Mouse (Mus musculus) megakaryocyte-erythroid progenitor cell, adult 5-6 weeks (primary cell): Measurements from ENCODE around the gene C9orf72. TPM values are rescaled to one million over a fixed set of nuclear protein-coding genes. Genes with fewer than 3 reads are reported as not detected.

ENCODE experiments used
- ATAC-seq: replicated peaks from 2 replicates; pipeline ENCODE4 v1.8.0; 2016; ENCODE audit warnings: mild to moderate bottlenecking, inconsistent platforms; ENCODE audit not compliant: severe bottlenecking, poor library complexity, low FRiP score, low TSS enrichment
- total RNA-seq, 2 experiments: library from RNA; stranded (forward) in 1 of 2; stranded (reverse) in 1 of 2; fragments of 200-1000, 215-1000 nt in 1 of 2; fragments of >200 nt in 1 of 2; fragmentation: Nextera tagmentation in 1 of 2; gene quantifications; 2 replicates each; pipeline ENCODE4 v1.2.3; 2014 to 2017

C9orf72 gene
- total RNA-seq, 2 experiments from 2014 or later = 13.8 to 23.3 TPM

DNA sequence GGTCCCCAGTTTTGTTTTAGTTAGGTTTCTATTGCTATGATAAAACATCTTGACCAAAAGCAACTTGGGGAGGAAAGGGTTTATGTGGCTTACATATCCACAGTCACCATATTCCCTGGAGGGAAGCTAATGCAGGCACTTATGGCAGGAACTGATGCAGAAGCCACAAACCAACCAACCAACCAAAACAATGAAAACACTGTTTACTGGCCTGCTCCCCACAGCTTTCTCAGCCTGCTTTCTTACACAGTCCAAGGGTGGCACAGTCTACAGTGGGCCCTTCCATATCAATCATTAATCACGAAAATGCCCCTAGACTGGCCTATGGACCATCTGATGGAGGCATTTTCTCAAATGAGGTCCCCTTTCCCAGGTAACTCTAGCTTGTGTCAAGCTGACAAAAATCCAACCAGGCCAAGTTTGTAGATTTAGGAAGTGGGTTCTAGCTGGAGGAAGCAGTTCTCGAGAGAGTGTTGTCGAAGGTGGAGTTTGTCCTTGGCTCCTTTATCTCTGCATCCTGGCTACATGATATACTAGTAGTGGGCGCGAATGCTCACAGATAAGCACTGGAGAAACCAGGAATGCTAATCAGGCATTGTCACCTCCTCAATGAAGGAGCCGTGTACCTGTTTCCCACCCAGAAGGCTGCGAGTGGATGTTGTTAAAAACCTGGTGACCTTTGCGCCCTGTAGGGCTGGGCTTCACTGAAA lies 38.2 kb downstream of the C9orf72 start:
- peak; percentile 32 for ATAC-seq

DNA sequence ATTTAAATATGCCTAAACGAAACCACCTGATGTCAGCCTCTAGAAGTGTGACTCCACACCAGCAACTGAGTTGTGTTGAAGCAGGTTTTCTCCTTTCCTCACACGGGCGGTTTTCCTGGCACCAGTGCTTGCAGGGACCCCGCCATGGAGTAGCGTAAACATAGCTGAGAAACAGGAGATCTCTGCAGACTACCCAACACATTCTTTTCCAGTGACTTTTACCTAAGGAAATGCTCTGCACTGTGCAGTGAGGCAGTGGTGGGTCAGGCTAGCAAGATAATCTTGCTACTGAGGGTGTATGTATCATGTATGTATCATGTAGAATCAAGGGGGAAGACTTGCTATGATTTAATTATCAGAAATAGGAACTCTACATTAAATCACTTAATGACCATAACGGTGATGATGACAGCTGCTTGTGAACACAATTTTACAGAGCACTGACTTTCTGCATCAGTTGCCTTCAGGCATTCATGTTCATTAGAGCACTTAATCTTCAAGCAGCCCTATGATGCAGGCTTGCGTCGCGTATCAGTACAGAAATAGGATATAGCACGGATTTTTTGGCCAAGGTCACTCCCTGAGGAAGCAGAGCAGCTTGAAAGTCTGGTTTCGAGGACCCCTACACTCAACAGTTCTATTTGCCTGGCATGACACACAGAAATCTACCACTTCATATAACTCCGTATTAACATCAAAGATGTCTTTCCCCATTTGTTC lies 47.9 kb downstream of the C9orf72 start:
- no peak for ATAC-seq

DNA sequence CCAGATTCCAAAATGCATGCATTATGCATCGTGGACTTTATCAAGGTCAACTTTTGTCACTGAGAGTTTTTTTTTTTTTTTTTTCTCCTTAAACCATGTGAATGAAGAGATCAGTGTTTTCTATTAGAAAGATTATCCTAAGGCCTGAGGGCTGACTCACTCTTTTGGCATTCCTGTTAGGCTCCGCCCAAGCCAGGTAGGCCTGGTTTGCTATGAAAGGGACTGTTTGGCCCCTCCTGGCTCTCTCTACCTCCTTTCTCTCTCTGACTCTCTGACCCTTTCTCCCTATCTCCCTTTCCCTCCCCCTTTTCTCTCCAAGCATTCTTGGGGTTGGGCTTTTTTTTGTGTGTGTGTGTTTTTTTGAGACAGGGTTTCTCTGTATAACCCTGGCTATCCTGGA lies 50.4 kb downstream of the C9orf72 start:
- ATAC-seq = no peak

DNA sequence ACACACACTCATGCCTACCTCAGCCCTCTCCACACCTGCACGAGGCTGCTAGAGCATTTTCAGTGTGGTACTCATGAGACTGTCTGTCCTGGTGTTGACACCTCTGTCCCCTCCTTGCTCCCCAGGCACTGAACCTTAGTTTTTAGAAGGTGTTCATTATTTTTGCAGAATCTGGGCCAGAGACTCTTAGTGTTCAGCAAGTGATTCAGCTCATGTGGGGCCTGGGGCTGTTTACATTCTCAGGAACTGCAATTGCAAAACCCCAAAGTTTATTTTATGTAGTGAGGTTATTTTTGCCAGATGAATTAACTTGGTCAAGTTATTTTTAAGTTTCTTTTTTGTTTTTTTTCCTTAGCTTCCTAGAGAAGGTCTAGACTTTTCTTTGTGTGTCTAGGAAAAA lies 52.4 kb downstream of the C9orf72 start:
- no peak for ATAC-seq

DNA sequence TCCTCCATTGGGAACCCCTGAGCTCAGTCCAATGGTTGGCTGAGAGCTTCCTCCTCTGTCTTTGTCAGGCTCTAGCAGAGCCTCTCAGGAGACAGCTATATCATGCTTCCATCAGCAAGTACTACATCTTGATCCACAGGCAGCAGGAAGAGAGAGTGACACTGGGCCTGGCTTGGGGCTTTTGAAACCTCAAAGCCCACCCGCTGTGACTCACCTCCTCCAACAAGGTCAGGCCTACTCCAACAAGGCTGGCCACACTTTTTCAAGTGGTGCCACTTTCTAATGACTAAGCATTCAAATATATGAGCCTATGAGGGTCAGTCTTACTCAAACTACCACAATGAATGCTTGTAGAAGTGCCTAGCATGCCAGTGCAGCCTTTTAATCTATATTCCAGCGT lies 53.5 kb downstream of the C9orf72 start:
- ATAC-seq = no peak

DNA sequence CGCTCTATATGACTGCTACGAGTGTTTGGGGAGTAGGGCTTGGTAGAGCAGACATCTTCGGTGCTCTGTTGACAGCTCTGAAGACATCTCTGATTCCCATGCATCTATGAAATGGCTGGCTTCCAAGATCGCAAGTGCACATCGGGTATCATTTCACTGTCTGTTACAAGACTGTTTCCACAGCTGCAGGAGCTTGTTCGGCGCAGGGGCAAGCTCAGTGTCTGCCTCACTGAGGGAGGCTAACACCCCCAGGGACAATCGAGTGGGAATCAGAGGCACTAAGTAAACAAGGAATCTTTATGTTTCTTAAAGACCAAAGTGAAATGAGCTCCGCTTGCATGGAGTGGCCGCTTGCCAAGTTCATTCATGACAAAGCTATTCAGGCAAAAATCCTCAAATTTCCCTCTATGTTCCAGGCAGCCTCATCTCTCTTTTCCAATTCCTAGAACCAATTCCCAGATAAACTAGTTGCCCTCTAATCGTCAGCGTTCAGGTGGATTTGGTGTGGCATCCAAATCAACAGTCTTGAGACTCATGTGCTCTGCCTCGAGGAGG lies 56.3 kb downstream of the C9orf72 start:
- no peak for ATAC-seq

DNA sequence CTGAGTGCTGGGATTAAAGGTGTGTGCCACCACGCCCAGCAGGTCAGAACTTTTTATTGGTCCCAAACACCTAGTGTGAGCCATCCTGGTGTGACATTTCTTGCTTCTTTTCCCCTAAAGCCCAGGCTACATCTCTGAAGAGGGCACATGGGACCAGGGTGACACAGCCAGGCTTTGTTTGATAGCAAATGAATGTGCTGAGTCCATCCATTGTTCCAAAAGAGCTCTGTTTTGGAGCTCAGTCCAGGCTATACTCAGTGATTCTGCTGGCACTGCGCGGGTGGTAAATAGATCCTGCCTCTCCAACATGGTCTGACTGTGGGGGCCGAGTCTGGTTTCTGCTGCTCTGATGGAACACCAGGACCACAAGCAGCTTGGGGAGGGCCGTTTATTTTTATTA lies 58.1 kb downstream of the C9orf72 start:
- ATAC-seq = no peak

DNA sequence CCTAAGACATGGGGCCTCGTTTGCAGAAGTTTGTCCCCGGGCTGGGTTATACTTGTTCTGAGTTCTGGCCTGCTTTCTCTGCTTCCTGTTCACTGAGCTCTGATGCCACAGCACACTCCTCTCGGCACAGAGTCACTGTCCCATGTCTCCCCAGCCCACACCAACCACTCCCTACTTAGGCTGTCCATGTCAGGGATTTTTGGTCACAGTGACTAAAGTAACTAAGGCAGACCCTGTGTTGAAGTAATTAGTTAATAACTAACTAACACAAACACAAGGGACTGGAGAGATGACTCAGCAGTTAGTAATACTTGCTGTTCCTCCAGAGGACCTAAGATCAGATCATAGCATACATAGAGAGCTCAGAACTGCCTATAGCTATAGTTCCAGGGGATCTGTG lies 60.0 kb downstream of the C9orf72 start:
- peak; percentile 53; the same call in 1 of the 2 replicates for ATAC-seq

DNA sequence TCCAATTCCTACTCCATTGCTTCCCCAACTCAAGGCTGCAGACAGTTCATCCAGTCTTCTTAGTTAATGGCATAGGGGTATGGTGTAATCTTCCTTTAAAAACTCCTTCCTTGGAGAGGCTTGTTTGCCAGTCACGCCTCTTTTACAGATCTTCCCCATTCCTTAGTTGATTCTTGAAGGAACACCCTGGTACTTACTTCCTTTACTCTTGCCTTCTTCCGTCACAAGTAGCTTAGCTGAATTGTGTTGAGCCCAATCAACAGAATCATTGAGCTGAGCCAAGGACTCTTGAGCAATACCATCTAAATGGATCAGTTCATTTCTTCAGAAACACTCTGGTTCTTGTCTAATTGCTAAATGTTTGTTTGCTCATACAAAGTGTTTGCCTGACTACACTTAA lies 60.7 kb downstream of the C9orf72 start:
- ATAC-seq = no peak

DNA sequence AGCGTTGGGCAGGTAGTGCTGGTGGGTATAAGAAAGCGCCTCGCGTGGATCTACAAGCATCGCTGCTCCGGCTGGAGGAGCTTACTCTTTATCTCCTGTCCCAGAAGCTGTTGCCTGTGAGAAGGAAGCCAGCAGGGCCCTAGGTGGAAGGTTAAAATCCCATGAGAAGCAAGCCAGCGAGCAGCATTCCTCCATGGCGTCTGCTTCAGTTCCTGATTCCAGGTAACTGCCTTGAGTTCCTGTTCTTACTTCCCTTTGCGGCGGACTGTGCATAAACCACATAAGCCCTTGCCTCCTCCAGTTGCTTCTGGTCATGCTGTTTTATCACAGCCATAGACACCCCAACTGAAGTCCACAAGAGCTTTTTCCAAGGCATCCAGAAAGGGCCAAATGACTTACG lies 68.2 kb downstream of the C9orf72 start:
- ATAC-seq = no peak

DNA sequence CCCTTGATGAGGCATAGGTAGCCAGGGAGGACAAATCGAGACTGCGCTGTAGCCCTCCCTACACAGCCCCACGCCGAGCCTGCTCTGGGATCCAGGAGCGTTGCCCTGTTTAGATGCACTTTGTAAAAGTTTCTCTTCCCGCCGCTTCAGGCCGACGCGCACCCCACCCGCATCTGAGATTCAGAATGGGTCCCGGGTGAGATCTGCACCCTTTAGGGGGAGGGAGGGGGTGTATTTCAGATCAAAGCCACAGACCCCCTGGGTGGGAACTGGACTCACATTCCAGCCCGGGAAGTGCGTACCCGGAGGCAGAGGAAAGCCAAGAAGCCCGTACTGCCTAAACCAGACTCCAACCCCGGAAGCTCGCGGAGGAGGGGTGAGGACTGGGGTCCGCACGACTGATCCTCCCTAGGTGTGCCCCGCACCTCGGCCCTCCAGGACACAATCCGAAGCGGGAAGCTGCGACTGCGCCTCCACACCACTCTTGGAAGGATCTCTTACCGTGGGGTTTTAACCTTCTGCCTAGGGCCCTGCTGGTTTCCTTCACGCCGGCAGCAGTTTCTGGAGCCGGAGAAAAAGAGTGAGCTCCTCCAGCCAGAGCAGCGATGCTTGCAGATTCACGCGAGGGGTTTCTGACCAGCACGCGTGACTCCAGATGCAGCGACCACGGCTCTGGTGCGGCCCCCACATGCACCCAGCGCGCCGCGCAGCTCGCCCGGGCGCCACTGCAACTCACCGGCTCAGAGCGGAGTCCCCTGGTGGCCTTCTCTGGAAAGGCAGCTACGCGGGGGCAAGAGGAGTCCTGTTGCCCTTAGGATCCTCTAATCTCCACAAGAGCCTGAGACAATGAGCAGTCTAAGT lies 69.0 kb downstream of the C9orf72 start, which contains the start of gene Mob3b:
Gene Mob3b (minus strand): TSS at position 734 of the 861 bp plus-strand sequence.
- ATAC-seq = peak; percentile 96

DNA sequence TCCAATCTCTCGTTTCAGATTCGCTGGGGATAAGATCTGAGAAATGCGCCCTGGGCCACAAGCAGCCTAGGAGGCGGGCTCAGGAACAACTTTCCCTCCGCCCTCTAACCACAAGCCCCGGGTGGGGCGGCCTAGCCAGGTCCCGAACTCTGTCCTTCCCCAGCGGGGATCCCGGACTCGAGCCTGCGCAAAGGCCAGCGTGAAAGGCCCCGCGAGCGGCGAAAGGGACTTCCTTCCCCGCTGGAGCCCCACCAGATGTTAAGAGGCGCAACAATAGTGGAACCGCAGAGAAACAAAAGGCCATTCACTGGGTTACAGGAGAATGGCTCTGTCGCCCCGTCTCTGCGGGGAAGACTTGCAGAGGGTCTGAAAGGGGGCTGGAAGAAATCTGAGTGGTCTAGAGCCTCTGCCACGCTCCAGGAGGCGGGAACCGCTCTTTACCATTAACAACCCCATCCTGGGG lies 69.8 kb downstream of the C9orf72 start:
- ATAC-seq = peak; percentile 70

DNA sequence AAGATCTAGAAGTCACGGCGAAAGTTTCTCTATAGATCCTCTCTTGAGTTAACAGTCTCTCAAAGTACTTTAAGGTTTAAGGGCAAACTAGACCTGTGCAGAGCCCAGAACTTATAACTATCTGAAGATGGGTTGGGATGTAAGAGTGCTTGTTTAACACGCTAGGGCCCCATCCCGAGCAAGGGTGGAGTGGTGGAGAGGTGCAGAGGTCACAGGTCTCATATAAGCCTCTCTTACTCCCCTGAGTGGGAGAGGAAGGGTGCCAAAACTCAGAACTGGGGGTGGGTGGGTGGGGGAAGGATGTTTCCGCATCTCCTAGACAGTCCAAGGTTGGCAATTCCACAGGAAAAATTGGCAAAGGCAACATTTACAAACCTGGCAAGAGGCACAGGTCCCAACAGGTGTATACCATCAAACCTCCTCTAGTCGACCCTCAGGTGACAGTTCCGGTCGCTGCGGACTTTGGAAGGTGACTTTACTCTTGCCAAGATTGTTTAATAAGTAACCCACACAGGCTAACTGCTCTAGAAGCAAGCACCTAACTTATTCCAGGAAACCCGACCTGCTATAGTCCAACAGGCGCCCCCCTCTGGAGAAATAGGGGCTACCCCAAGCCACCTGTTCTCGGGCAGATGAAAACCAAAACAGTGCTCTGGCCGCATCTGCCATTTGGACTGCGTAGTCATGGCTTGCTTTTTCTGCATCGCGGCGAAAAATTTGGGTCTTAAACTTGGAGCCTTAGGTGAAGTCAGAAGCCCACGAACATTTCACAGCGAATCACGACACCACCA lies 70.6 kb downstream of the C9orf72 start:
- ATAC-seq = peak; percentile 30; the same call in 1 of the 2 replicates

DNA sequence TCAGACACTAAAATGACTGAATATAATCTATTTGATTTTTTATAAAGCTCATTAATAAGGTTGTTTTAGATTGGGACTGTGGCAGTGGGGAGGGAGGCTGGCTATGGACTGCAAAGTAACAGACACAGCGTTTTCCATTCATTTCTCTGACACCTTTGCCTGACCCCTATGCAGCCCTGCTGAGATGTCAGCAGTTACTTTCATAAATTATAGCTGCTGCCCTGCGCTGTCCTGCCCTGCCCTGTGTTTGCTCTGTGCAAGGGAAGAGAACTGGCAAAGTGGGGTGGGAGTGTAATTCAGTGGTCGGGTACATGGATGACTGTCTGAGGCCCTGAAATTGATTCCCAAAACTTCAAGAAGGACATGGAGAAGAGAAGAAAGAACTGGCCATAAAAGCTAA lies 71.9 kb downstream of the C9orf72 start:
- ATAC-seq = no peak

DNA sequence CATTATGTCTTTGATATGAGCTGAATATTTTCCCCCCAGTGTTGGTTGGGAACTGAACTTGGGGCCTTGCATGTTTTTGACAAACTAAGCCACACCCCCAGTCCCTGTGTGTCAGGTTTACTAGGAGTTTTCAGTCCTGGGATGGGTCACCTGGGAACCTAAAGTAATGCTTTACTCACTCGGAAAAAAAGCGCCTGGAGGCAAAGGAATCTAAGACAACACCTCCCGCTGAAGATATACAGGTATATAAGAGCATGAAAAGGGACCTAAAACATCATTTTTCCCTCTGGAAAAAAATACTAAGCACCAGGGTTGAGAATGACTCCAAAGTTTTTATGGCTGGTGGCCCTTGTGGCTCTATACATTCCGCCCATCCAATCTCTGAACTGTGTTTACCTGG lies 74.2 kb downstream of the C9orf72 start, which contains the start of gene Ifnk:
Gene Ifnk (plus strand): TSS at position 301 of the 400 bp plus-strand sequence.
- ATAC-seq = no peak

DNA sequence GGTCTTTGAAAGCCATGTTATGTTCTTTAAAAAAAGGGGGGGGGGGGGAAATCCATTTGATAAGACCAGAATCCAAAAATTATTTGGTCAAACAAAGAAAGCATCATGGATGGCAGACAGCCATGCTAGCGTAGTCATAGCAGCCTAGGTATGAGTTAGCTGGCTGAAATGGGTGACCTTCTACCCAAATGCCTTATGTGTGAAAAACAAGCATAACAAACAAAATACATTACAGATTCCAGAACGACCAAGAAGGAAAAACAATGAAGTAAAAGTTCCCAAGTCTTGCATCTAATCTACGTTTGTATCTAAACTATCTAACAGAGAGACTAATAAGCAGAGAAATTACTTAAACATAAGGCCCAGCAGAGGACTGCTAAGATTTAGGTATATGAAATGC lies 75.3 kb downstream of the C9orf72 start:
- no peak for ATAC-seq

DNA sequence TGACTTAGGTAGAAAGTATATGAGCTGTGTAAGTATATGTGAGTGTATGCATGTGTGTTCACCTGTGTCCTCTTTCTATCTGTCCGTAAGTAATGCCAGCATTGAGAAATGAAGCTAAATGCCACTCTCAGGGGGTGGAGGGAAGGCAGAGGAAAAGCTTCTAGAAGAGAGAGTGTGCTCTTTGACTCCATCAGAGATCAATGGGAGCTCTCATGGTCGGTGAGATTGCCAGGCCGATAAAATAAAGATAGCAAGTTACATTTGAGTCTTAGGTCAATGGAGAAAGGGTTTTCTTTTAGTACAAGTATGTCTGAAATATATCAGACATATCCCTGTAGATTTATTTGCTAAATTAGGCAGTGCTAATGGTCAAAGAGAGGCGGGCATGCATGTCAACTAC lies 77.6 kb downstream of the C9orf72 start:
- ATAC-seq = no peak

DNA sequence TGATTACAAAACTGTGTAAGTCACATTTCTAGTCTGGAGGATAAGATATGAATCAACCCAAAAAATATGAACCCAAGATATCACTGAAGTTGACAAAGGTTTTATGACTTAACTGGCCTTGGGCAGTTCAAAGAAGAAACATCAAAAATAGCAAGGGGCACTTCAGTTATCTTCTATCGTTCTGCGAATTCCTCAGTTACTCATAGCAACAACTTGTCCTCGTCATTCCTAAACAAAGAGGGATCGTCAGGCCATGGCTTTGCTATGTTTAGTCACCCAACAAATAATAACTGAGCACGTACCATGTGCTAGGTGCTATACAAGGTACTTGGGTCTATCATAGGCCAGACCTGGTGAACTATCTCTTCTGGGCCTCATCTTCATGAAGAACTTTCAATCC lies 79.4 kb downstream of the C9orf72 start:
- ATAC-seq = no peak

DNA sequence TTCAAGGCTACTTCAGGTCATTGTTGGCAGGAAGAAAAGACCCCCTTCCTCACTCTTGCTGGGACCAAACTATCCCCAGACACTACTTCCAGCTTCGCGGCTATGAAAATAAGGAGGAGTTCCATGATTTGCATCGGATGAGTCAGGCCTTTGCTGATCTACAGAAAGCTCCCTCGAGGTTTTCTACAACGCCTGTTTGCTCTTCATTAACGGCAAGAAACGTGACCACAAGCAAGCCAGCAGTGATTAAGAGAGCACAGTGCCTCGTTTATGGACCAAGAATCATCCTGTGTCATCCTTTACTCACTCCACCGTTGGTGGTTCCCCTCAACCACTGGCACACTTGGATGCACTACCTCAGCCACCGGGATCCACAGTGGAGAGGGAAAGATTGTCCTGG lies 80.2 kb downstream of the C9orf72 start:
- no peak for ATAC-seq
